Mouse (Mus musculus) E14TG2a.4 (cell line): ENCODE data around the gene Casq2.

Experiments
- CTCF ChIP-seq: conservative IDR thresholded peaks from 2 replicates; pipeline ENCODE4 v1.5.1; 2014; ENCODE audit warnings: low read length
- POU5F1 ChIP-seq: IDR thresholded peaks from 2 replicates; pipeline ENCODE4 v1.6.1; 2014; ENCODE audit warnings: low read length, borderline replicate concordance

GRCm38 (mm10) chr3:102181191-102181590 is 95.0 kb downstream of the Casq2 start:
- TF ChIP-seq CTCF (no peak), POU5F1 (no peak)
